Mouse (Mus musculus): ENCODE data around the gene Fcer1a. TPM values are rescaled to one million over a fixed set of nuclear protein-coding genes. Genes with fewer than 3 reads are reported as not detected.

The Fcer1a gene
- total and polyA plus RNA-seq, 3 experiments: 0.42 to 2.0 TPM; not detected in 1

- H3K9me3 ChIP-seq (replicated peaks; ENCODE audit: insufficient read depth, low read length): no peaks in the 10 kb centered on the region
- H3K4me3 ChIP-seq (ENCODE audit: control insufficient read depth in 1 of 2, insufficient read depth in 1 of 2, low read depth in 2 of 2, low read length in 2 of 2): no peak overlapping the region
- H3K4me1 ChIP-seq (ENCODE audit: control insufficient read depth in 1 of 2, insufficient read depth in 2 of 2, low read length in 2 of 2): peaks cover 4 to 20% of the 10 kb centered on the region in 2 experiments
- DNase-seq (ENCODE audit: low read depth, low spot score): peak; percentile 76
- no peak overlapping the region for H3K27ac ChIP-seq (ENCODE audit: control insufficient read depth, low read depth, low read length)
- H3K27me3 ChIP-seq (ENCODE audit: control insufficient read depth in 1 of 2, insufficient read depth in 2 of 2, low read length in 2 of 2): no peaks in the 10 kb centered on the region
- H3K36me3 ChIP-seq (ENCODE audit: control insufficient read depth in 1 of 2, insufficient read depth in 2 of 2, low read length in 2 of 2): peaks cover 0 to 16% of the 10 kb centered on the region in 2 experiments; a peak in 2 of 4 replicates
- H3K9ac ChIP-seq (ENCODE audit: control insufficient read depth, low read depth, low read length, poor library complexity, severe bottlenecking): no peak overlapping the region
- H3K79me2 ChIP-seq (ENCODE audit: control insufficient read depth, insufficient read depth, low read length, poor library complexity): no peaks in the 10 kb centered on the region
- TF ChIP-seq NELFE (IDR thresholded peaks at IDR 0.05; ENCODE audit: low read depth, low read length) (no peak), MAX (IDR thresholded peaks at IDR 0.05; ENCODE audit: low read length) (0 out of 2 replicates have a peak, but pooled peaks have one; percentile 37), ETS1 (IDR thresholded peaks at IDR 0.05; ENCODE audit: low read depth, low read length) (peak; percentile 91), TAL1 (IDR thresholded peaks at IDR 0.05; ENCODE audit: low read length) (peak; percentile 36; the same call in 1 of the 2 replicates), GABPA (IDR thresholded peaks at IDR 0.05; ENCODE audit: low read depth, low read length) (no peak), POLR2AphosphoS5 (IDR thresholded peaks at IDR 0.05; ENCODE audit: borderline replicate concordance, low read depth, low read length) (no peak), USF2 (IDR thresholded peaks at IDR 0.05; ENCODE audit: borderline replicate concordance in 1 of 2, insufficient read depth in 1 of 2, low read depth in 1 of 2, low read length in 2 of 2) (no peak), KAT2A (conservative IDR thresholded peaks at IDR 0.05; ENCODE audit: low read depth, low read length) (peak; percentile 38; the same call in 1 of the 2 replicates), RCOR1 (IDR thresholded peaks at IDR 0.05; ENCODE audit: low read depth, low read length) (peak; percentile 98), HCFC1 (IDR thresholded peaks at IDR 0.05; ENCODE audit: low read depth, low read length) (0 out of 2 replicates have a peak, but pooled peaks have one; percentile 31), MYB (IDR thresholded peaks at IDR 0.05; ENCODE audit: low read depth, low read length) (peak; percentile 69), TBP (IDR thresholded peaks at IDR 0.05; ENCODE audit: low read depth, low read length) (no peak), POLR2AphosphoS2 (IDR thresholded peaks at IDR 0.05; ENCODE audit: low read length) (no peak), RAD21 (IDR thresholded peaks at IDR 0.05; ENCODE audit: low read depth, low read length) (no peak), MYC (IDR thresholded peaks at IDR 0.05; ENCODE audit: low read depth, low read length) (peak; percentile 43; the same call in 1 of the 2 replicates), MAFK (IDR thresholded peaks at IDR 0.05; ENCODE audit: borderline replicate concordance, low read depth, low read length) (peak; percentile 86; the same call in 1 of the 2 replicates), TCF12 (IDR thresholded peaks at IDR 0.05; ENCODE audit: low read depth, low read length) (peak; percentile 95), ZMIZ1 (IDR thresholded peaks at IDR 0.05; ENCODE audit: low read depth, low read length) (no peak; the same call in 1 of the 2 replicates), MEF2A (IDR thresholded peaks at IDR 0.05; ENCODE audit: extremely low read depth, insufficient replicate concordance, low read depth, low read length, poor library complexity, severe bottlenecking) (peak; percentile 82; the same call in 1 of the 2 replicates), EP300 (IDR thresholded peaks at IDR 0.05; ENCODE audit: low read depth in 1 of 2, low read length in 2 of 2) (peak; percentile 96 to 97), SMC3 (IDR thresholded peaks at IDR 0.05; ENCODE audit: low read depth, low read length) (peak; percentile 15; the same call in 1 of the 2 replicates), ZC3H11A (IDR thresholded peaks at IDR 0.05; ENCODE audit: low read depth, low read length) (no peak), JUND (IDR thresholded peaks at IDR 0.05; ENCODE audit: low read depth, low read length) (0 out of 2 replicates have a peak, but pooled peaks have one; percentile 57), MAZ (IDR thresholded peaks at IDR 0.05; ENCODE audit: low read depth, low read length) (no peak), ZKSCAN1 (IDR thresholded peaks at IDR 0.05; ENCODE audit: low read depth, low read length) (no peak), BHLHE40 (IDR thresholded peaks at IDR 0.05; ENCODE audit: borderline replicate concordance, low read depth, low read length) (peak; percentile 79), CTCF (IDR thresholded peaks at IDR 0.05 in 2 of 3, conservative IDR thresholded peaks at IDR 0.05 in 1 of 3; ENCODE audit: control insufficient read depth in 1 of 3, insufficient read depth in 1 of 3, low read depth in 2 of 3, low read length in 3 of 3, poor library complexity in 1 of 3, severe bottlenecking in 1 of 3) (no peak), E2F4 (IDR thresholded peaks at IDR 0.05; ENCODE audit: borderline replicate concordance, low read depth, low read length) (no peak), MXI1 (IDR thresholded peaks at IDR 0.05; ENCODE audit: low read depth, low read length) (peak; percentile 67), ZNF384 (IDR thresholded peaks at IDR 0.05; ENCODE audit: low read depth, low read length) (0 out of 2 replicates have a peak, but pooled peaks have one; percentile 22), SIN3A (IDR thresholded peaks at IDR 0.05; ENCODE audit: low read length) (peak; percentile 84), ELF1 (IDR thresholded peaks at IDR 0.05; ENCODE audit: low read depth, low read length) (0 out of 2 replicates have a peak, but pooled peaks have one; percentile 31), GATA1 (IDR thresholded peaks at IDR 0.05; ENCODE audit: low read depth, low read length) (peak; percentile 92), CHD1 (IDR thresholded peaks at IDR 0.05; ENCODE audit: low read depth, low read length) (no peak), UBTF (IDR thresholded peaks at IDR 0.05; ENCODE audit: borderline replicate concordance, insufficient read depth, low read depth, low read length) (no peak), USF1 (IDR thresholded peaks at IDR 0.05; ENCODE audit: low read depth, low read length) (no peak)
Measured at GRCm38 (mm10) chr1:173192059-173192458, 35.0 kb downstream of the Fcer1a start.

Measured in MEL (cell line).